Mouse (Mus musculus) left cerebral cortex, postnatal 10 days (tissue): ENCODE measurements around the gene Acadvl. TPM values are rescaled to one million over a fixed set of nuclear protein-coding genes. Genes with fewer than 3 reads are reported as not detected.
"Not testable (repeated sequence)": the region's sequence is repeated elsewhere in the genome, so short reads cannot be mapped to it uniquely, and the experiment has no call there.

Source experiments
- DNase-seq, 2 experiments: peaks; one replicate each; pipeline ENCODE4 v3.0.0; 2021 to 2022; ENCODE audit warnings: low spot score in 2 of 2, mixed read lengths in 1 of 2; ENCODE audit errors: extremely low spot score in 1 of 2
- intact Hi-C: fragments of 180-260 bp; cut with DNase I; formaldehyde crosslinking; loops from one replicate; pipeline ENCODE4 v1.15.1; 2025
- total RNA-seq, 2 experiments: library from RNA; stranded (reverse); gene quantifications; 2 replicates each; pipeline ENCODE4 v1.2.3; 2021

The Acadvl gene
- total RNA-seq, 2 experiments from 2014 or later: 44.8 to 48.0 TPM

- DNase-seq: peak; percentile 92 to 93
- intact Hi-C loops: no loop called here
Measured at GRCm38 (mm10) chr11:70029130-70029801, 14.1 kb upstream of the Acadvl start.

GRCm38 (mm10) chr11:70028401-70029129 lies 13.4 kb upstream of the Acadvl start:
- intact Hi-C loops: no loop called here
- no peak for DNase-seq

GRCm38 (mm10) chr11:70027397-70027796 lies 12.2 kb upstream of the Acadvl start:
- intact Hi-C loops: no loop called here
- DNase-seq: peak in 1 of 2 experiments; percentile 67

- intact Hi-C loops: no loop called here
- DNase-seq: peak in 1 of 2 experiments; percentile 83
Measured at GRCm38 (mm10) chr11:70026689-70027088, 11.5 kb upstream of the Acadvl start.

- intact Hi-C loops: no loop called here
- DNase-seq: no peak
Measured at GRCm38 (mm10) chr11:70024151-70024514, 8.9 kb upstream of the Acadvl start.

GRCm38 (mm10) chr11:70023481-70024150 lies 8.4 kb upstream of the Acadvl start:
- intact Hi-C loops: no loop called here
- peak in 1 of 2 experiments; percentile 72 for DNase-seq

- intact Hi-C loops: no loop called here
- DNase-seq: peak; percentile 98 to 99
Measured at GRCm38 (mm10) chr11:70021264-70022132, 6.3 kb upstream of the Acadvl start.

GRCm38 (mm10) chr11:70020731-70021263 lies 5.6 kb upstream of the Acadvl start:
- intact Hi-C loops: no loop called here
- peak; percentile 75 to 84 for DNase-seq

GRCm38 (mm10) chr11:70020022-70020631 lies 4.9 kb upstream of the Acadvl start:
- intact Hi-C loops: no loop called here
- DNase-seq: peak in 1 of 2 experiments; percentile 73

GRCm38 (mm10) chr11:70019495-70020021 lies 4.3 kb upstream of the Acadvl start:
- DNase-seq: no peak
- intact Hi-C loops: no loop called here

GRCm38 (mm10) chr11:70018131-70018990 lies 3.1 kb upstream of the Acadvl start:
- peak; percentile 81 to 85 for DNase-seq
- intact Hi-C loops: no loop called here

GRCm38 (mm10) chr11:70017199-70017767 lies 2.1 kb upstream of the Acadvl start:
- no peak for DNase-seq
- intact Hi-C loops: no loop called here

- intact Hi-C loops: no loop called here
- DNase-seq: no peak
Measured at GRCm38 (mm10) chr11:70016669-70017068, 1.5 kb upstream of the Acadvl start, which contains the start of gene Dlg4. TSS of gene Dlg4 (plus strand) at chr11:70016942.

- DNase-seq, intact Hi-C loops: not testable (repeated sequence)
Measured at GRCm38 (mm10) chr11:70016177-70016576, 966 bp upstream of the Acadvl start.

GRCm38 (mm10) chr11:70015677-70016076 lies 466 bp upstream of the Acadvl start:
- DNase-seq: no peak
- intact Hi-C loops: no loop called here

- intact Hi-C loops: no loop called here
- peak in 1 of 2 experiments; percentile 15 for DNase-seq
Measured at GRCm38 (mm10) chr11:70014051-70014450, 1.2 kb downstream of the Acadvl start.

- DNase-seq: no peak
- intact Hi-C loops: no loop called here
Measured at GRCm38 (mm10) chr11:70013408-70013807, 1.8 kb downstream of the Acadvl start.
